Mouse (Mus musculus): ENCODE measurements around the gene Ybx1.

GRCm38 (mm10) chr4:119252025-119252808 is 42.2 kb downstream of the Ybx1 start:
- TF ChIP-seq POLR2A (IDR thresholded peaks at IDR 0.05; ENCODE audit: low read depth, low read length): no peak
- TF ChIP-seq CTCF (IDR thresholded peaks at IDR 0.05; ENCODE audit: borderline replicate concordance, insufficient read depth, low read length): no peak

All from embryonic fibroblast, embryonic 13.5 days (primary cell).